Mouse (Mus musculus): ENCODE data around the gene Mtif3. TPM values are rescaled to one million over a fixed set of nuclear protein-coding genes. Genes with fewer than 3 reads are reported as not detected.

The Mtif3 gene
- 10 to 100 TPM; 30.2 to 40.2 TPM for polyA plus RNA-seq (2017; shearing (Covaris generic))

GRCm38 (mm10) chr5:146963118-146963936, at the start of gene Mtif3:
Mtif3 (minus strand) TSS chr5:146963800.

GRCm38 (mm10) chr5:146948508-146949088, 15.0 kb downstream of the Mtif3 start, which contains the start of gene Gtf3a:
Gtf3a (plus strand) TSS chr5:146948657.

Other genes with a start within 250 kb of the Mtif3 start
- gene Usp12, start 168.8 kb downstream of the Mtif3 start, polyA plus RNA-seq (2017; shearing (Covaris generic)) = 10 to 100 TPM; 21.0 to 29.0 TPM
- 100 to 1,000 TPM; 276 to 304 TPM for gene Rpl21, start 130.9 kb downstream of the Mtif3 start, polyA plus RNA-seq (2017; shearing (Covaris generic))
- gene Rasl11a, start 118.7 kb downstream of the Mtif3 start, polyA plus RNA-seq (2017; shearing (Covaris generic)) = 1 to 10 TPM; 3.2 to 6.0 TPM
- 100 to 1,000 TPM; 111 to 119 TPM for gene Gtf3a, start 15.1 kb downstream of the Mtif3 start, polyA plus RNA-seq (2017; shearing (Covaris generic))
- gene Lnx2, start 112.8 kb upstream of the Mtif3 start, polyA plus RNA-seq (2017; shearing (Covaris generic)) = 10 to 100 TPM; 45.4 to 47.3 TPM
- gene Polr1d, start 113.2 kb upstream of the Mtif3 start, polyA plus RNA-seq (2017; shearing (Covaris generic)) = 100 to 1,000 TPM; 136 to 138 TPM
- not detected for gene Gsx1, start 224.9 kb upstream of the Mtif3 start, polyA plus RNA-seq (2017; shearing (Covaris generic))